Mouse (Mus musculus): ENCODE measurements at regions not wholly inside any gene's neighbourhood (a gene's known extent, or its start where the extent isn't known, plus 50 kb on each side); places are given as distances from the start of the nearest gene placed in this dataset.
A peak's percentile ranks its signal among the peaks of the same experiment; 100 is the strongest.

DNA sequence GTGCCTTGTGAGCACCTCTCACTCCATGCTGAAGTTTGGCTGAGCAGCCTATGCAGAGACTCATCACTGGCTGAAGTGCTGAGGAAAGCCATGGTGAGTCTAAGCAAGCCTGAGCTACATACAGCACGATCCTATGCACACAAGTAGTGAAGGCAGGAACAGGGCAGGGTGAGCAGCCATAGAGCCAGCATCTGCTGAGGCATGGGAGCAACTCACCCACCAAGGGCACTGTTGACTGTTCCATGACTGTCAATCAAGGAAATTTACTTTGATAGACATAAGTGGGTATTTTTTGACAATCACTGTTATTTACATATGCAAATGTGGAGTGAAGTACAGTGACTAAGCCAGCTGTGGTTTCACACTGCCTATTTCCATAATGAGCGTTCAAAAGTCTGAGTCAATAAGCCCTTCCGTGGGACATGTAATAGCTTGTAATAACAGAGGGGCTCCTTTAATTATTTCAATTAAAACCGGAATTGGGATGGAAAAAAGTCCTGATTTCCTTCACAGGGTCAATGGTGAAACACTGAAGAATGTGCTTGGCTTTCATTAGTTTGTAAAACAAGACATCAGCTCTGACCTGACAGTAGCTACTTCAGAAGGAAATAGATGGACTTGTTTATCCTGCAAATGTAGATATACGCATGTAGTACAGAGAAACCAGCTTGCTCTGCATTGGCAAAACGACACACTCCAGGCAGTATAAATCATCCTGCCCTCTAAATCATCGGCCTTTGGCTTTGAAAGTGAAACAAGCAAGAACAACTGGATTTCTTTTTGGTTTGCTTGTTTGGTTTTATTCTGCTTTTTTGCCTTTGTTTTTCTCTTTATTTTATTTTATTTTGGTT, 62.1 kb downstream of the Tuba3b start:
- DNase-seq = no peak

DNA sequence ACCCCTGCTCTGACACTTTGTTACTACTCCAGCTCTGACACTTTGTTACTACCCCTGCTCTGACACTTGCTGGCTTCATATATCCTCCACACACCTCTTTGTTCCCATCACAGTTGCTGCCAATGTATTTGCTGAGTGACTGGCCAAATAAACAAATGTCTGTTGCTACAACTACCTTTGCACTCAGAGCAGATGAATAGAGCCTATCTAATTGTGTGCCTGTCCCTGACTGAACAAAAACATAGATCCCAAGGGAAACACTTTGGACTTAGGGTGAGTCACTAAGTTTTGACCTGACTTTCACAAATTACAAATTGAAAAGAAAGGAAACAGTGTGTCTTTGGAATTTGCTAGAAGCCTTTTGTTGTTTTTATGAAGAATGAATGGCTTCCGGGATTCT, 64.0 kb downstream of the Tuba3b start:
- DNase-seq = no peak

DNA sequence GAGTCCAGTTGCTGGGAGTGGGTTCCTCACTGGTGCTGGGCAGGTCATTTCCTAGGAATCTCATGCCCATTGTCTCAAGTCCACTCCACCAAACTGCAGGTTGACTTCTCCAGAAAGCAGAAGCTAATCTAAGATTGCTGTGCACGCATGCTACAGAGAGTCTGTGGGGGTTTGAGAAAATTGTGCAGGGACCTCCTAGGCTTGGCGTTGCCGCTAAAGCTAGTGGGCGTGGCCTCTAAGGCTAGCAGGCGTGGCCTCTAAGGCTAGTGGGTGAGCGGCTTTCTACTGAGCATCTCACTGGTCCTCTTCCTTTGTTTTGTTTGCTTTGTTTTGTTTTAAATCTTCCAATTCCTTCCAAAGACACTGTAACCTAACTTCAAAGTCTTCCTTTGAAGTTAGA, 59.5 kb upstream of the Rassf8 start:
- DNase-seq = no peak

DNA sequence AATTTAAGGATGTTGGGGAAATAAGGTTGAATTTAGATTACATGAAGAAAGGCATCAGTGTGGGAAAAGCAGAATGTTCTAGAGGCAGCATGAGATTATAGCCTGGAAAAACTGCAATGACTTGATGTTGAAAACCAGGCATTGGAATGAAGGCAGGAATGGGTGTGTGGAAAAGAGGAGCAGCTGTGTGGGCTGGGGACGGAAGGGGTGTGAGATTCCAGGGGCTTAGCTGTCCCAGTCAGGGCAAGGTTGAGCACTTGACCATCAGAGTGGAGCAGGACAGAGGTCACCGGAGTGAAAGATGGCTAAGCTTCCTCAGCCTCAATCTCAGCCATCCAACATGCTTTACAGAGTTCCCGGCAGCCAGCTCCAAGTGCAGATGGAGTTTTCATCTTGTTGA, 54.9 kb upstream of the Rassf8 start:
- peak; percentile 45 for DNase-seq

DNA sequence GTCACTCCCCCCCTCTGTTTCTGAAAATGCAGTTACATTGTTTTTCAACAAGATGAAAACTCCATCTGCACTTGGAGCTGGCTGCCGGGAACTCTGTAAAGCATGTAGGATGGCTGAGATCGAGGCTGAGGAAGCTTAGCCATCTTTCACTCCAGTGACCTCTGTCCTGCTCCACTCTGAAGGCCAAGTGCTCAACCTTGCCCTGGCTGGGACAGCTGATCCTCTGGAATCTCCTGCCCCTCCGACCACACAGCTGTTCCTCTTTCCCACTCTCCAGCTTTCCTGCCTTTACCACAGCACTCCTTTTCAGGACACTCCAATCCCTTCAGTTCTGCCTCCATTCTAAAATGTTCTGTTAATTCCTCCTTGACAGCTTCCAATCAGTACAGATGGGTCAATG, 51.7 kb upstream of the Rassf8 start:
- peak; percentile 10 for DNase-seq
